Mouse (Mus musculus) cerebellum, adult 2 months (tissue): ENCODE data around the gene Acer1. TPM values are rescaled to one million over a fixed set of nuclear protein-coding genes. Genes with fewer than 3 reads are reported as not detected.

Source experiments
- DNase-seq, 2 experiments: peaks; one replicate each; pipeline ENCODE4 v3.0.0; 2021
- H3K27ac ChIP-seq: fragments of 200-500 bp; 2 replicates; pipeline ENCODE4 v1.5.1; 2012; ENCODE audit warnings: low read length, control low read depth, inconsistent platforms; ENCODE audit not compliant: insufficient read depth
- H3K27me3 ChIP-seq: fragments of 200-500 bp; 2 replicates; pipeline ENCODE4 v1.6.1; 2012; ENCODE audit warnings: inconsistent platforms, mild to moderate bottlenecking, low read length, moderate library complexity; ENCODE audit not compliant: control insufficient read depth, insufficient read depth
- H3K4me1 ChIP-seq: fragments of 200-500 bp; 2 replicates; pipeline ENCODE4 v1.6.1; 2011; ENCODE audit warnings: low read length; ENCODE audit not compliant: control insufficient read depth, insufficient read depth
- H3K4me3 ChIP-seq: fragments of 200-500 bp; replicated peaks from 2 replicates; pipeline ENCODE3; 2011; ENCODE audit warnings: mild to moderate bottlenecking, low read depth, low read length, control low read depth; ENCODE audit not compliant: insufficient read depth
- CTCF ChIP-seq: fragments of 200-500 bp; IDR thresholded peaks from 2 replicates; pipeline ENCODE4 v1.5.1; 2011; ENCODE audit warnings: low read depth, mild to moderate bottlenecking, control low read depth, low read length, moderate library complexity, borderline replicate concordance; ENCODE audit not compliant: insufficient read depth
- POLR2A ChIP-seq: fragments of 200-500 bp; IDR thresholded peaks from 2 replicates; pipeline ENCODE4 v1.6.1; 2011; ENCODE audit warnings: low read length, control low read depth, borderline replicate concordance; ENCODE audit not compliant: insufficient read depth
- WGBS: fragments of 180-500 bp; shearing (Covaris S2); methylation state at CpG from one replicate; pipeline ENCODE4 v1.1.7; 2018; 5-methylcytosine and 5-hydroxymethylcytosine counted together
- polyA plus RNA-seq: library from polyadenylated mRNA; depleted of rRNA; stranded (reverse); fragments of >200 nt; gene quantifications from 2 replicates; pipeline ENCODE4 v1.2.3, GENCODE M21; 2012

The Acer1 gene
- polyA plus RNA-seq, 1 experiment, result not detected

- no peak for DNase-seq
- Histone ChIP-seq H3K27me3 (no peaks in the 10 kb centered on the region), H3K27ac (no peak overlapping the region), H3K4me3 (no peak overlapping the region), H3K4me1 (peaks cover 5% of the 10 kb centered on the region; the same call in 1 of the 2 replicates)
- TF ChIP-seq POLR2A, result no peak
- TF ChIP-seq CTCF, result no peak
- 42% methylated on average over 3 of the region's 3 CpGs for WGBS
Measured at GRCm38 (mm10) chr17:56986105-56986805, 4.3 kb upstream of the Acer1 start.

- 89% methylated on average over 3 of the region's 3 CpGs for WGBS
- H3K27me3 ChIP-seq, result no peaks in the 10 kb centered on the region
- TF ChIP-seq CTCF, result no peak
- TF ChIP-seq POLR2A, result no peak
Measured at GRCm38 (mm10) chr17:56985656-56986055, 3.7 kb upstream of the Acer1 start.

GRCm38 (mm10) chr17:56984886-56985285 lies 3.0 kb upstream of the Acer1 start:
- Histone ChIP-seq H3K4me1 (no peaks in the 10 kb centered on the region), H3K27ac (no peak overlapping the region), H3K27me3 (no peaks in the 10 kb centered on the region), H3K4me3 (no peak overlapping the region)
- TF ChIP-seq POLR2A, result no peak
- no peak for TF ChIP-seq CTCF
- no peak for DNase-seq
- 82% methylated on average over 9 of the region's 9 CpGs for WGBS

More at GRCm38 (mm10) chr17:56985656-56986055, 3.7 kb upstream of the Acer1 start:
- Histone ChIP-seq H3K4me3 (no peak overlapping the region), H3K27ac (no peak overlapping the region), H3K4me1 (no peaks in the 10 kb centered on the region)
- no peak for DNase-seq

- no peak for DNase-seq
- TF ChIP-seq POLR2A, result no peak
- TF ChIP-seq CTCF, result no peak
- WGBS, result 70% methylated on average over 7 of the region's 7 CpGs
Measured at GRCm38 (mm10) chr17:56981049-56981448, 877 bp downstream of the Acer1 start.

GRCm38 (mm10) chr17:56979524-56979923 lies 2.4 kb downstream of the Acer1 start:
- no peak overlapping the region for H3K27ac ChIP-seq
- H3K4me3 ChIP-seq, result no peak overlapping the region
- TF ChIP-seq POLR2A (no peak), CTCF (no peak)
- WGBS, result 35% methylated on average over 7 of the region's 8 CpGs
- DNase-seq, result no peak
- no peaks in the 10 kb centered on the region for H3K4me1 ChIP-seq
- H3K27me3 ChIP-seq, result no peaks in the 10 kb centered on the region

More at GRCm38 (mm10) chr17:56981049-56981448, 877 bp downstream of the Acer1 start:
- Histone ChIP-seq H3K4me1 (no peaks in the 10 kb centered on the region), H3K27me3 (no peaks in the 10 kb centered on the region), H3K4me3 (no peak overlapping the region), H3K27ac (no peak overlapping the region)

- H3K4me3 ChIP-seq, result no peak overlapping the region
- no peaks in the 10 kb centered on the region for H3K4me1 ChIP-seq
- TF ChIP-seq CTCF (no peak), POLR2A (no peak)
- H3K27ac ChIP-seq, result no peak overlapping the region
- DNase-seq, result no peak
- 67% methylated on average over 8 of the region's 8 CpGs for WGBS
- H3K27me3 ChIP-seq, result no peaks in the 10 kb centered on the region
Measured at GRCm38 (mm10) chr17:56976531-56977390, 5.2 kb downstream of the Acer1 start.

GRCm38 (mm10) chr17:56975391-56975790 lies 6.5 kb downstream of the Acer1 start:
- no peak for DNase-seq
- Histone ChIP-seq H3K4me3 (no peak overlapping the region), H3K27ac (no peak overlapping the region), H3K4me1 (no peaks in the 10 kb centered on the region), H3K27me3 (no peaks in the 10 kb centered on the region)
- TF ChIP-seq POLR2A (no peak), CTCF (no peak)
- WGBS, result 79% methylated on average over 3 of the region's 3 CpGs
